Mouse (Mus musculus): ENCODE measurements around the gene Mmd. TPM values are rescaled to one million over a fixed set of nuclear protein-coding genes. Genes with fewer than 3 reads are reported as not detected.

The Mmd gene
- polyA plus RNA-seq, 1 experiment from 2014 or later = 47.5 TPM

DNA sequence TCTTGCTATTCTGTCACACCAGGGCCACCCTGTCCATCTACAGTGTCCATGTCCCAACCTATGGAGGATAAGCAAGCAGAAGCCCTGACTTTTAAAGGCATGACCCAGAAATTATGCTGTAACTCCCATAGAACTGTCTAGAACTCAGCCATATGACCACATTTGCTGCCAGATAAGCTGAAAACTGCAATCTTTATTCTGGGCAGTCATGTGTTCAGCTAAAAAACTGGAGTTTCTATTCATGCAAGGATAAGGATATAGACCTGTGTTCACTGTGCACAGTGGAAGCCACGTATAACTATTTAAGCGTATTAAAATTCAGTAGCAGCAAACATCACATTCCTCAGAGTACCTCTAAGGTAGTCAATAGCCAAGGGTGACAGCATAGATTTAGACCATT is 6.0 kb upstream of the Mmd start:
- 88% methylated on average over 2 of the region's 2 CpGs for WGBS

DNA sequence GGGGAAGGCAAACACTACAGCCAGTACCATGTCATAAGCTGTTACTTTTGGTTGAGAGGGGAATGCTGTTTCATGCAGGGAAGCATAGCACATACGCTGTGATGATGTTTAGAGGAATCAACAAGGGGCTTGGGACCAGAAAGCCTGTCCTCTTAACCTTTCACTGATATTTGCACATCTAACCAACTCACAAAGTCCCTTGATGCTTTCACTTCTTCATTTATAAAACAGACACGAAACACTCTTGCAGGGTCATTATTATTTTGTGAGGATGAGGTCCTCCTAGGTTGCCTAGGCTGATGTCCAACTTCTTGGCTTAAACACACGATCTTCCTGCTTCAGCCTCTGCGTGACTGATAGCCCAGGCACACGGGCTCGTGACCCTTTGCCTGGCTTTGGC is 3.6 kb upstream of the Mmd start:
- Histone ChIP-seq H3K4me1 (ENCODE audit: control insufficient read depth, insufficient read depth, low read length) (peaks cover 11% of the 10 kb centered on the region), H3K9ac (ENCODE audit: low read length) (no peak overlapping the region), H3K36me3 (ENCODE audit: control insufficient read depth, insufficient read depth, low read length) (no peaks in the 10 kb centered on the region), H3K27ac (ENCODE audit: low read length) (no peak overlapping the region), H3K9me3 (replicated peaks; ENCODE audit: control insufficient read depth, low read length) (no peaks in the 10 kb centered on the region), H3K27me3 (ENCODE audit: control insufficient read depth, insufficient read depth, low read length) (no peaks in the 10 kb centered on the region), H3K4me2 (ENCODE audit: low read depth, low read length) (no peak overlapping the region), H3K4me3 (replicated peaks; ENCODE audit: low read length) (no peak overlapping the region)
- WGBS = 75% methylated on average over 6 of the region's 6 CpGs
- no peak for ATAC-seq (ENCODE audit: insufficient read depth, low FRiP score)

More for the DNA sequence above, 6.0 kb upstream of the Mmd start:
- Histone ChIP-seq H3K4me2 (ENCODE audit: low read depth, low read length) (no peak overlapping the region), H3K9ac (ENCODE audit: low read length) (no peak overlapping the region), H3K9me3 (replicated peaks; ENCODE audit: control insufficient read depth, low read length) (no peaks in the 10 kb centered on the region), H3K4me3 (replicated peaks; ENCODE audit: low read length) (no peak overlapping the region), H3K27me3 (ENCODE audit: control insufficient read depth, insufficient read depth, low read length) (no peaks in the 10 kb centered on the region), H3K36me3 (ENCODE audit: control insufficient read depth, insufficient read depth, low read length) (no peaks in the 10 kb centered on the region), H3K27ac (ENCODE audit: low read length) (no peak overlapping the region), H3K4me1 (ENCODE audit: control insufficient read depth, insufficient read depth, low read length) (no peaks in the 10 kb centered on the region)
- no peak for ATAC-seq (ENCODE audit: insufficient read depth, low FRiP score)

DNA sequence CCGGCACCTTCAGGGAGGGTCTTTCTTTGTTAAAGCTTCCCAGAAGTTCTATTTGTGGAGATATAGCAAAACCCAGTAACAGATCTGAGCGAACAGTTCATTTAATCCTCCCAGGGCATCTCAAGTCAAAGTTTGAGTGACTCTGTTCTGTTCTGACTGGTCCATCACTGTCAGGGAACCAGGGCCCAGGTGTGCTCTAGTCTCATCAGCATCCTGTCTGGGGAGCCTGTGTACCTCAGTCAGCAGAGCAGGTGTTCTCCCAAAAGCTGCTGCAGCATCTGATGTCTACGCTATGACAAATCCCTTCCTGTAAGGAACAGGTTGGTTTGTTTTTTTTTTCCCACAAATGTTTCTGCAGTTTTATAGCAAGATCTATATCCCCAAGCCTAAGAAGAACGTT is 2.6 kb upstream of the Mmd start:
- Histone ChIP-seq H3K9ac (ENCODE audit: low read length) (no peak overlapping the region), H3K4me2 (ENCODE audit: low read depth, low read length) (no peak overlapping the region), H3K27me3 (ENCODE audit: control insufficient read depth, insufficient read depth, low read length) (no peaks in the 10 kb centered on the region), H3K9me3 (replicated peaks; ENCODE audit: control insufficient read depth, low read length) (no peaks in the 10 kb centered on the region), H3K36me3 (ENCODE audit: control insufficient read depth, insufficient read depth, low read length) (no peaks in the 10 kb centered on the region), H3K4me1 (ENCODE audit: control insufficient read depth, insufficient read depth, low read length) (peaks cover 12% of the 10 kb centered on the region), H3K4me3 (replicated peaks; ENCODE audit: low read length) (no peak overlapping the region), H3K27ac (ENCODE audit: low read length) (no peak overlapping the region)
- WGBS = 73% methylated on average over 4 of the region's 4 CpGs
- no peak for ATAC-seq (ENCODE audit: insufficient read depth, low FRiP score)

DNA sequence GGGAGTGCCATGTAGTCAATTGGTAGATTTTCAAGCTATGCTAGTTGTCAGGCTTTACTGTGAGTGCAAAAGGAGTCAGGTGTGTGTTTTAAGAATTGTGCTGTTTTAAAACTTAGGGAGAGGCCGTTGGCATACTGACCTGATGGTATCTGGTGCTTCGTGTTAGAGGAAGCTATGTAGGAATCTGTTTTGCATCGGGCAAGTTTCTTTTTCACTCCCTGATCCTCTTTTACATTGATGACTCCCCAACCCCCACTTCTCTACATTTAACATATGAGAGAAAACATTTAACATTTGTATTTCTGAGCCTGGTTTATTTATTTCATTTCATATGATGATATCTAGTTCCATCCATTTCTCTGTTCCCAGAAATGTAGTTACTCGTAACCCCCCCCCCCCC is 1.5 kb upstream of the Mmd start:
- H3K4me3 ChIP-seq (replicated peaks; ENCODE audit: low read length) = no peak overlapping the region
- no peaks in the 10 kb centered on the region for H3K9me3 ChIP-seq (replicated peaks; ENCODE audit: control insufficient read depth, low read length)
- no peak overlapping the region for H3K27ac ChIP-seq (ENCODE audit: low read length)
- no peaks in the 10 kb centered on the region for H3K27me3 ChIP-seq (ENCODE audit: control insufficient read depth, insufficient read depth, low read length)
- no peak for ATAC-seq (ENCODE audit: insufficient read depth, low FRiP score)
- no peak overlapping the region for H3K4me2 ChIP-seq (ENCODE audit: low read depth, low read length)
- no peaks in the 10 kb centered on the region for H3K36me3 ChIP-seq (ENCODE audit: control insufficient read depth, insufficient read depth, low read length)
- H3K4me1 ChIP-seq (ENCODE audit: control insufficient read depth, insufficient read depth, low read length) = peaks cover 18% of the 10 kb centered on the region
- WGBS = 67% methylated on average over 4 of the region's 4 CpGs
- H3K9ac ChIP-seq (ENCODE audit: low read length) = no peak overlapping the region

DNA sequence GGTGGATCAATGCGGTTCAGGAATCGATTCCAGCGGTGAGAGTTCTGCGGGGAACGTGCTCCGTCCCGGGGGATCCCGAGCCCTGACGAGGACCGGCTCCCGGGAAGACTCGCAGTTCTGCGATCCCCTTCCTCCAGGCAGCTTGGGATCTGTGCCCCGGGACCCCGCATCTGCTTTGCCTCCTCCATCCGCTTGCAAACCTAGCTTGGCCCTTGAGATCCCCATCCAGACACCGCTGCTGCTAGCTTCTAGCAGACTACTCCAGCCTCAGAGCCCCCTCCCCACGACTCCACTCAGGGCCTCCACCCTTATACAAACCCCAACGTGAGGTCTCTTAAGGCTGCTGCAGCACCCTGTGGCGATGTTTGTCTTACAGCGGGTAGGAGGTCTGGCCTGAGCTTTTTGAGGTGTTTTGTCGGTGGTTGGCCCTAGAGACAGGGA is 465 bp downstream of the Mmd start:
- H3K27ac ChIP-seq (ENCODE audit: low read length) = peak overlapping the region; percentile 75
- no peaks in the 10 kb centered on the region for H3K36me3 ChIP-seq (ENCODE audit: control insufficient read depth, insufficient read depth, low read length)
- ATAC-seq (ENCODE audit: insufficient read depth, low FRiP score) = no peak
- H3K4me3 ChIP-seq (replicated peaks; ENCODE audit: low read length) = peak overlapping the region; percentile 90
- H3K27me3 ChIP-seq (ENCODE audit: control insufficient read depth, insufficient read depth, low read length) = no peaks in the 10 kb centered on the region
- peak overlapping the region; percentile 92 for H3K9ac ChIP-seq (ENCODE audit: low read length)
- peak overlapping the region; percentile 88 for H3K4me2 ChIP-seq (ENCODE audit: low read depth, low read length)
- peaks cover 18% of the 10 kb centered on the region for H3K4me1 ChIP-seq (ENCODE audit: control insufficient read depth, insufficient read depth, low read length)
- H3K9me3 ChIP-seq (replicated peaks; ENCODE audit: control insufficient read depth, low read length) = no peaks in the 10 kb centered on the region
- WGBS = under 1% methylated on average over 22 of the region's 22 CpGs

DNA sequence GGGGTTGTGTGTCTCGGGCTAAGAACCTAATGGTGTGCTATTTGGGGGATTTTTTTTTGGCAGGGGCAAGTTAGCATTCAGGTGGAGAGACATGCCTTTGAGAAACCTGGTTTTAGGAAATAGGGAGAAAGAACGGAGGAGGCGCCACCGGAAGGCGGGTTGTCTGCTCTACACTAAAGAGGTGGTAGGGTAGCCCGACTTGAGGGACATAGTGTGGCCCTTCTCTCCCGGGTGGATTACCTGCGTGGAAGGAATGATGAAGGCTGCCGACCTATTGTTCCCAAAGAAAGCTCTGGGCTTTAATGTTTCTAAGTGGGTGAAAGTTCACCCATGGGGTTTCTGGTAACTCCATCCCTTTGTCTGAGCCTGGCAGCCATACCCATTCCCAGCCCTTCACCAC is 933 bp downstream of the Mmd start:
- H3K4me3 ChIP-seq (replicated peaks; ENCODE audit: low read length) = peak overlapping the region; percentile 90
- H3K4me1 ChIP-seq (ENCODE audit: control insufficient read depth, insufficient read depth, low read length) = peaks cover 18% of the 10 kb centered on the region
- H3K27me3 ChIP-seq (ENCODE audit: control insufficient read depth, insufficient read depth, low read length) = no peaks in the 10 kb centered on the region
- H3K9ac ChIP-seq (ENCODE audit: low read length) = peak overlapping the region; percentile 92
- H3K9me3 ChIP-seq (replicated peaks; ENCODE audit: control insufficient read depth, low read length) = no peaks in the 10 kb centered on the region
- no peaks in the 10 kb centered on the region for H3K36me3 ChIP-seq (ENCODE audit: control insufficient read depth, insufficient read depth, low read length)
- 3% methylated on average over 9 of the region's 9 CpGs for WGBS
- H3K27ac ChIP-seq (ENCODE audit: low read length) = peak overlapping the region; percentile 75
- peak overlapping the region; percentile 88 for H3K4me2 ChIP-seq (ENCODE audit: low read depth, low read length)
- ATAC-seq (ENCODE audit: insufficient read depth, low FRiP score) = no peak

DNA sequence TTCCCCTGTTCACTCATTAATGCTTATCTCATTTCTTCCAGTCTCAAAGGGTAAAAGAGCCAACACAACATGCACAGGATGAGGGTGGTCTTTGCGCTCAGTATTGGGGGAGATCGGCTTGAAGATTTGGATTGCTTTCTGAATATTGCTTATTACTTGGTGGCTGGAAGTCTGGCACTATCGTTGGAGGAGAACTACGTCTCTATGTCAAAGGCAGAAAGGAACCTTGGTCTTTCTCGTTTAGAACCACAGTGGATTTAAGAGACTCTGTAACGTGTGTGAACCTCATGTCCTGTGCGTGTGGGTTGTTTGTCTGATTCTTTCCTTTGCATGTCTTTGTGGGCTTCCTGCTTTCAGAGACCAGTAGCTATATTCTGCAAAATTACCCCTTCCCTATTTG is 1.5 kb downstream of the Mmd start:
- H3K4me2 ChIP-seq (ENCODE audit: low read depth, low read length) = peak overlapping the region; percentile 88
- H3K36me3 ChIP-seq (ENCODE audit: control insufficient read depth, insufficient read depth, low read length) = no peaks in the 10 kb centered on the region
- peaks cover 18% of the 10 kb centered on the region for H3K4me1 ChIP-seq (ENCODE audit: control insufficient read depth, insufficient read depth, low read length)
- ATAC-seq (ENCODE audit: insufficient read depth, low FRiP score) = no peak
- H3K4me3 ChIP-seq (replicated peaks; ENCODE audit: low read length) = peak overlapping the region; percentile 90
- peak overlapping the region; percentile 9; the same call in 1 of the 2 replicates for H3K9ac ChIP-seq (ENCODE audit: low read length)
- H3K27ac ChIP-seq (ENCODE audit: low read length) = no peak overlapping the region
- 57% methylated on average over 7 of the region's 7 CpGs for WGBS
- H3K9me3 ChIP-seq (replicated peaks; ENCODE audit: control insufficient read depth, low read length) = no peaks in the 10 kb centered on the region
- no peaks in the 10 kb centered on the region for H3K27me3 ChIP-seq (ENCODE audit: control insufficient read depth, insufficient read depth, low read length)

DNA sequence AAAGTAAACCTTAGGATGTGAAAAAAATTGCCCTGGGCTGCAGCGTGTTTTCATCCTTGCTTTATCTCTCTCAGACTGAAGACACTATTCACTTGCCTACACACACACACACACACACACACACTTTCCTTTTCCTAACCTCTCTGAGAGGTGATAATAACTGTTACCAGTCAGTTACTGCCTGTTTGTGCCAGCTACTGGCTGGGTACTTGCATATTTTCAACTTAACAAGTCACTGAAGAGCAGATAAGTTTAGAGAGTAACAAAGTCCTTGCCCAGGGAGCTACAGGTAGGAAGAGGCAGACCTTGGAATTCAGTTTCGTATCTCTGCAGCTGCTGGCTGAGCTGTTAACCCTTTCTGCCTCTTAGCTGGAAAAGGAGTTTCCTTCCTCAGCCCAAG is 2.7 kb downstream of the Mmd start:
- 27% methylated on average over 2 of the region's 2 CpGs for WGBS
- H3K4me1 ChIP-seq (ENCODE audit: control insufficient read depth, insufficient read depth, low read length) = peaks cover 22% of the 10 kb centered on the region
- H3K9me3 ChIP-seq (replicated peaks; ENCODE audit: control insufficient read depth, low read length) = no peaks in the 10 kb centered on the region
- no peak overlapping the region for H3K27ac ChIP-seq (ENCODE audit: low read length)
- H3K27me3 ChIP-seq (ENCODE audit: control insufficient read depth, insufficient read depth, low read length) = no peaks in the 10 kb centered on the region
- 0 out of 2 replicates have a peak overlapping the region, but pooled peaks have one; percentile 3 for H3K4me3 ChIP-seq (replicated peaks; ENCODE audit: low read length)
- no peak overlapping the region; the same call in 1 of the 2 replicates for H3K9ac ChIP-seq (ENCODE audit: low read length)
- no peaks in the 10 kb centered on the region for H3K36me3 ChIP-seq (ENCODE audit: control insufficient read depth, insufficient read depth, low read length)
- H3K4me2 ChIP-seq (ENCODE audit: low read depth, low read length) = peak overlapping the region; percentile 24
- ATAC-seq (ENCODE audit: insufficient read depth, low FRiP score) = no peak

DNA sequence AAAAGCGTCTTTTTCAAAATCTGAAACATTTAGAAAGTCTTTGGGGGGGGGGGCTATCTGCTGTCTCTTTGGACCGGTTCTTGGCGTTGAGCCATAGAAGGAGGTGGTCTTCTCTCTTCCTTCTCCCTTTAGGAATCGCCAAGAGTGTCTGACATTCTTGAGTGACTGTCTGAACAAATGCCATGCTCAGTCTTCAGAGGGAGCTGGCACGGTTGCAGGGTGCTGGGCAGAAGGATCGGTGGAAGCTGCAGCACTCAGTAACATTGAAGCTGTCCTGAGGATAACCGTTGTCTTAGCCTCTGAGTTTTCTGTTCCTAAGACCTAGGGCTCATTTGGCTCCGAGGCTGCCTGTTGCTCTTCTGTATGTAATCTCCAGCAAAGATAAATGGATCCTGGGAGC is 3.1 kb downstream of the Mmd start:
- 52% methylated on average over 8 of the region's 8 CpGs for WGBS
- 0 out of 2 replicates have a peak overlapping the region, but pooled peaks have one; percentile 3 for H3K4me3 ChIP-seq (replicated peaks; ENCODE audit: low read length)

DNA sequence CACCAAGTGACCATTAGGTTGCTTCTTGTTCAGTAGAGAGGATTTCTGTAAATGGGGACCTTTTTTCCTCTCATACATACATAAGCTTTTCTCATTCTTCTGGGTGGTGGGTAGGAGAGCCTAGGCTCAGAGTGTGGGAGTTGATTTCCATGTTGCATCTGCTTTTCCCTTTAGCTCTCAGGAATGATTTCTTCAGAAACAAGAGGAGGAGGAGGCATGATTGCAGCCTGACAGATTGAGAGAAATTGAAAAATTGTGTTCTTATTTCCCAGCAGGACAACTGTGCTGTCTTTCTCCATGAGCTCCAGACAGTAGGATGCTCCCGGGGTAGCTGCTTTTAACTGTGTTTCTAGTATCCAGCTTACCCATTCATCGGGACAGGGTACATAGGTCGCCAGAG is 5.3 kb downstream of the Mmd start:
- Histone ChIP-seq H3K4me1 (ENCODE audit: control insufficient read depth, insufficient read depth, low read length) (peaks cover 29% of the 10 kb centered on the region), H3K4me2 (ENCODE audit: low read depth, low read length) (no peak overlapping the region), H3K27ac (ENCODE audit: low read length) (no peak overlapping the region), H3K36me3 (ENCODE audit: control insufficient read depth, insufficient read depth, low read length) (no peaks in the 10 kb centered on the region), H3K9me3 (replicated peaks; ENCODE audit: control insufficient read depth, low read length) (no peaks in the 10 kb centered on the region), H3K9ac (ENCODE audit: low read length) (no peak overlapping the region), H3K27me3 (ENCODE audit: control insufficient read depth, insufficient read depth, low read length) (no peaks in the 10 kb centered on the region), H3K4me3 (replicated peaks; ENCODE audit: low read length) (no peak overlapping the region)
- ATAC-seq (ENCODE audit: insufficient read depth, low FRiP score) = no peak
- 82% methylated on average over 3 of the region's 3 CpGs for WGBS

More for the DNA sequence above, 3.1 kb downstream of the Mmd start:
- H3K36me3 ChIP-seq (ENCODE audit: control insufficient read depth, insufficient read depth, low read length) = no peaks in the 10 kb centered on the region
- no peaks in the 10 kb centered on the region for H3K27me3 ChIP-seq (ENCODE audit: control insufficient read depth, insufficient read depth, low read length)
- no peak overlapping the region for H3K27ac ChIP-seq (ENCODE audit: low read length)
- no peak overlapping the region for H3K9ac ChIP-seq (ENCODE audit: low read length)
- peak overlapping the region; percentile 24 for H3K4me2 ChIP-seq (ENCODE audit: low read depth, low read length)
- H3K9me3 ChIP-seq (replicated peaks; ENCODE audit: control insufficient read depth, low read length) = no peaks in the 10 kb centered on the region
- H3K4me1 ChIP-seq (ENCODE audit: control insufficient read depth, insufficient read depth, low read length) = peaks cover 26% of the 10 kb centered on the region
- ATAC-seq (ENCODE audit: insufficient read depth, low FRiP score) = no peak

Data from stomach, embryonic 16.5 days (tissue).